Mouse (Mus musculus): ENCODE measurements around the gene Med6.

DNA sequence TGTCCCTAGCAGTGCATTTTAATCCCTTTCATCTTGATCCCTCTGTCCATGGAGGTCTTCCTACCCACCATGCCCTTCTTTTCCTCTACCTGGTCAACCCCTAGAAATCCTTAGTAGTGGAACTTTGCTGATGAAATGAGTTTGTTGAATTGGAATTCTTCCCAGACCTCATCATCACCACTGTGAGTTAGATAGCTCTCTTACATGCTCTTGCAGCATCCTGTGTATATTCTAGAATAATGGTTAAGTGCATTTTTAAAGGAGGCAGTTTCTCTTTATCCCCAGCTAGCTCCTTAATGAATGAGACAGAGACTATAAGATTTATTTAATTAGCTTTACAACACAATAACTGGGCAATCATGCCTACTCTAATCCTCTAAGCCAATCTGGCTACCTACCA lies 14.6 kb upstream of the Med6 start:
- TF ChIP-seq POLR2A (IDR thresholded peaks at IDR 0.05; ENCODE audit: borderline replicate concordance, control insufficient read depth, low read depth, low read length) (no peak), CTCF (IDR thresholded peaks at IDR 0.05; ENCODE audit: control insufficient read depth, insufficient read depth, low read length) (no peak)
